In the genomic region with DNA sequence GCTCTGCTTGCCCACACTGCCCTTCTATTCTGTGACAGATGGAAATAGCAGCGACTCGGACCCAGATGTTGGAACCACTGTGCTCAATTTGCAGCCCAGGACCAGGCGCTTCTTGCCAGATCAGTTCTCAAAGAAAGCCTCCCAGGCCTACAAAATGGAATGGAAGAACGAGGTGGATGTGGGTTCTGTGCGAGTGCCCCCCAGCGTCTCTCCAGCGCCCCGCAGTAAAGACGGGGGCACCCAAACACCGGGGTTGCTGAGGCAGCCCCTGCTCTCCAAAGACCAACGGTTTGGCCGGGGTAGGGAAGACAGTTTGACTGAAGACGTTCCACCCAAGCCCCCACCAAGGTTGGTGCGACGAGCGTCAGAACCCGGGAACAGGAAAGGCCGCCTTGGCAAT, we compare ENCODE assay signal across 31 mouse cellular contexts. TPM values are rescaled to one million over a fixed set of nuclear protein-coding genes. Genes with fewer than 3 reads are reported as not detected.
"Had no signal": no experiment of that assay in that cellular context is flagged by ENCODE, and none has a peak within 500 bp of the region (broad histone marks: within the 10 kb centered on the region; RNA-seq: fewer than 3 reads in every experiment).

No protein-coding gene starts in this region.

- H3K27ac ChIP-seq: embryonic facial prominence, embryonic 10.5 days; embryonic facial prominence, embryonic 12.5 days; embryonic facial prominence, embryonic 13.5 days; embryonic facial prominence, embryonic 15.5 days; forebrain, embryonic 10.5 days; forebrain, embryonic 12.5 days; forebrain, embryonic 13.5 days; forebrain, embryonic 15.5 days; heart, adult 2 months had no signal

- DNase-seq: cerebellum, adult 18-20 months; cerebellum, adult 2 months; cerebellum, adult 8-10 months; cerebellum, adult 9-10 months; cerebellum, adult 9-11 months; cerebellum, postnatal 10 days; cerebellum, postnatal 14 days; cerebellum, postnatal 25 days; cerebellum, postnatal 36 days; embryo, embryonic 11 days; forebrain, postnatal 0 days; gastrocnemius, postnatal 10 days; gastrocnemius, postnatal 14 days; gastrocnemius, postnatal 25 days; gastrocnemius, postnatal 36 days; heart, adult 18-20 months; heart, adult 2 months had no signal

- H3K4me3 ChIP-seq: embryonic facial prominence, embryonic 10.5 days; embryonic facial prominence, embryonic 12.5 days; embryonic facial prominence, embryonic 13.5 days; embryonic facial prominence, embryonic 15.5 days; erythroblast, embryonic 14.5 days; forebrain, embryonic 10.5 days; forebrain, embryonic 12.5 days; forebrain, embryonic 13.5 days; forebrain, embryonic 15.5 days; heart, adult 2 months had no signal

- H3K4me2 ChIP-seq: embryonic facial prominence, embryonic 12.5 days; embryonic facial prominence, embryonic 13.5 days; embryonic facial prominence, embryonic 15.5 days; forebrain, embryonic 12.5 days; forebrain, embryonic 13.5 days; forebrain, embryonic 15.5 days had no signal

- H3K36me3 ChIP-seq: embryonic facial prominence, embryonic 10.5 days; embryonic facial prominence, embryonic 12.5 days; embryonic facial prominence, embryonic 13.5 days; embryonic facial prominence, embryonic 15.5 days; forebrain, embryonic 10.5 days; forebrain, embryonic 12.5 days; forebrain, embryonic 15.5 days had no signal

- H3K9me3 ChIP-seq: embryonic facial prominence, embryonic 10.5 days; embryonic facial prominence, embryonic 12.5 days; embryonic facial prominence, embryonic 13.5 days; embryonic facial prominence, embryonic 15.5 days; forebrain, embryonic 10.5 days; forebrain, embryonic 12.5 days; forebrain, embryonic 13.5 days; forebrain, embryonic 15.5 days had no signal

- H3K27me3 ChIP-seq: embryonic facial prominence, embryonic 12.5 days; embryonic facial prominence, embryonic 13.5 days; embryonic facial prominence, embryonic 15.5 days; forebrain, embryonic 12.5 days; forebrain, embryonic 13.5 days; forebrain, embryonic 15.5 days had no signal

- H3K9ac ChIP-seq: embryonic facial prominence, embryonic 12.5 days; embryonic facial prominence, embryonic 13.5 days; embryonic facial prominence, embryonic 15.5 days; forebrain, embryonic 12.5 days; forebrain, embryonic 13.5 days; forebrain, embryonic 15.5 days; forebrain, postnatal 0 days had no signal

- H3K4me1 ChIP-seq: embryonic facial prominence, embryonic 12.5 days; embryonic facial prominence, embryonic 13.5 days; embryonic facial prominence, embryonic 15.5 days; forebrain, embryonic 12.5 days; forebrain, embryonic 13.5 days; forebrain, embryonic 15.5 days had no signal

- ATAC-seq: forebrain, embryonic 13.5 days; forebrain, embryonic 14.5 days; forebrain, embryonic 15.5 days; forebrain, embryonic 16.5 days; forebrain, postnatal 0 days had no signal

RNA-seq across cellular contexts. Expression of a gene that starts 37.8 kb away (rescaled TPM):
- total RNA-seq: common myeloid progenitor, adult 5-6 weeks; granulocyte monocyte progenitor cell, adult 5-6 weeks had no signal
- polyA plus RNA-seq: embryonic facial prominence, embryonic 10.5 days; erythroblast, embryonic 14.5 days; forebrain, embryonic 10.5 days; forebrain, embryonic 11.5 days; forebrain, embryonic 14.5 days; forebrain, embryonic 16.5 days had no signal
